Mouse (Mus musculus): ENCODE results near the gene Pithd1. TPM values are rescaled to one million over a fixed set of nuclear protein-coding genes. Genes with fewer than 3 reads are reported as not detected.

Pithd1 gene
- polyA plus RNA-seq, 1 experiment from 2014 or later = 68.3 TPM

DNA sequence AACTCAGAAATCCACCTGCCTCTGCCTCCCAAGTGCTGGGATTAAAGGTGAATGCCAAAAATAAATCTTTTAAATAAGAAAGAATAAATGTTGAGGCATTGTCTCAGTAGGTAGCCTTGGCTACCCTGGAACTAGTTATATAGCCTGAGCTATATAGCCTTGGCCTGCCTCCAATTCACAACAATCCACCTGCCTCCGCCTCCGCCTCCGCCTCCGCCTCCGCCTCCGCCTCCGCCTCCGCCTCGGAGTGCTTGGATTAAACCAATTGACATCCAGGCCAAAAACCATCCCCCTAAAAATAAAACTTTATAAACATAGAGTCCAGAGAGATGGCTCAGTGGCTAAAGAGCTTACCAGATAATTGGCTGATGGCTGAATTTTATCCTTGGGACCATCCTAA, 35.9 kb upstream of the Pithd1 start:
- no peak overlapping the region for H3K4me2 ChIP-seq (ENCODE audit: low read length)
- no peak overlapping the region for H3K9ac ChIP-seq (ENCODE audit: low read depth, low read length)
- H3K4me3 ChIP-seq (ENCODE audit: low read depth, low read length) = no peak overlapping the region
- no peaks in the 10 kb centered on the region for H3K36me3 ChIP-seq (ENCODE audit: control insufficient read depth, insufficient read depth, low read length)
- H3K27me3 ChIP-seq (ENCODE audit: control insufficient read depth, insufficient read depth, low read depth, low read length) = no peaks in the 10 kb centered on the region
- H3K9me3 ChIP-seq (replicated peaks; ENCODE audit: control insufficient read depth, low read length, poor library complexity, severe bottlenecking) = no peaks in the 10 kb centered on the region
- H3K4me1 ChIP-seq (ENCODE audit: control insufficient read depth, insufficient read depth, low read length) = peaks cover 15% of the 10 kb centered on the region
- H3K27ac ChIP-seq (ENCODE audit: low read length) = no peak overlapping the region
- 94% methylated on average over 9 of the region's 9 CpGs for WGBS
- ATAC-seq = no peak

GRCm38 (mm10) chr4:136021549-136022047, 34.5 kb upstream of the Pithd1 start, which contains the start of gene Eloa:
Gene Eloa (minus strand): TSS chr4:136021763.
- no peaks in the 10 kb centered on the region for H3K9me3 ChIP-seq (replicated peaks; ENCODE audit: control insufficient read depth, low read length, poor library complexity, severe bottlenecking)
- 0% methylated on average over 48 of the region's 48 CpGs for WGBS
- no peaks in the 10 kb centered on the region for H3K36me3 ChIP-seq (ENCODE audit: control insufficient read depth, insufficient read depth, low read length)
- H3K4me3 ChIP-seq (ENCODE audit: low read depth, low read length) = peak within 1 kb of the TSS; percentile 99
- ATAC-seq = peak; percentile 98
- no peaks in the 10 kb centered on the region for H3K27me3 ChIP-seq (ENCODE audit: control insufficient read depth, insufficient read depth, low read depth, low read length)
- H3K4me1 ChIP-seq (ENCODE audit: control insufficient read depth, insufficient read depth, low read length) = peaks cover 15% of the 10 kb centered on the region
- peak within 1 kb of the TSS; percentile 85 for H3K27ac ChIP-seq (ENCODE audit: low read length)
- peak within 1 kb of the TSS; percentile 96 for H3K9ac ChIP-seq (ENCODE audit: low read depth, low read length)
- peak within 1 kb of the TSS; percentile 96 for H3K4me2 ChIP-seq (ENCODE audit: low read length)

DNA sequence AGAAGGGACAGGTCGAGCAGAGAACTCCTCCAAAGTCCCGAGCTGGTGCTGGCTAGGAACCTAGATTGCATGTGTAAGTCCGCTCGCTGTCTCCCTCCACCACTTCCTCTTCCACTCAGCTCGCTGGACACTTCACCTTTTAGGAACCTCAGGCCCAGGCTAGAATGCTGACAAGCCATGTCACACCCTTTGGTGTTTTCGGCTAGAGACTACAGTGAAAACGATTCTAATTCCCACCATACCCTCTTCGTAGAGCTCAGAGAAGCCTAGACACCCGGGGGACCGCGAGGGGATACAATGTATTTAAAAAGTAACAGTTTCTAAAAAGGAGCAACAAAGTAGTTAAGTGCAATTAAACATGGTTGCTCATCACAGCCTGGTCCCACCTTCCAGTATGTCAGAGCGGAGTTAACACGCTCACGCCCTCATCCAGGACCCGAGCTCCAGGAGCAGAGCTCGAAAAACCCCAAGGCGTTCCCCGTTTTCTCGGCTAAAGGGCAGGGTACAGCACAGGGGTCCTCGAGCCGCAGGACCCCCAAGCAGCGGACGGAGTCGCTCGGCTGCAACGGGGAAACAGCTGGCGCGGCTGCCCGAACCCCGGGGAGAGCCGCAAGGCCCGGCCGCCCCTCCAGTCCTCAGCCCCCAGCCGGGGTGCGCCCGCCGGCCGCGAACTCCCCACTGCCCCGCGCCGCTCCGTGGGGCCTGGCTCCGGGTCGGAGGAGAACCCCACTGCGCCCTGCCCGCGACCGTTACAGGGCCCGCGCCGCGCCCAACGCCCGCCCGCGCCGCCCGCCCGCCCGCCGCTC, 33.9 kb upstream of the Pithd1 start:
- no peaks in the 10 kb centered on the region for H3K27me3 ChIP-seq (ENCODE audit: control insufficient read depth, insufficient read depth, low read depth, low read length)
- ATAC-seq = peak; percentile 83
- H3K36me3 ChIP-seq (ENCODE audit: control insufficient read depth, insufficient read depth, low read length) = no peaks in the 10 kb centered on the region
- H3K4me1 ChIP-seq (ENCODE audit: control insufficient read depth, insufficient read depth, low read length) = peaks cover 15% of the 10 kb centered on the region
- peak overlapping the region; percentile 96 for H3K9ac ChIP-seq (ENCODE audit: low read depth, low read length)
- peak overlapping the region; percentile 96 for H3K4me2 ChIP-seq (ENCODE audit: low read length)
- 1% methylated on average over 49 of the region's 62 CpGs for WGBS
- H3K4me3 ChIP-seq (ENCODE audit: low read depth, low read length) = peak overlapping the region; percentile 99
- H3K9me3 ChIP-seq (replicated peaks; ENCODE audit: control insufficient read depth, low read length, poor library complexity, severe bottlenecking) = no peaks in the 10 kb centered on the region
- peak overlapping the region; percentile 85 for H3K27ac ChIP-seq (ENCODE audit: low read length)

DNA sequence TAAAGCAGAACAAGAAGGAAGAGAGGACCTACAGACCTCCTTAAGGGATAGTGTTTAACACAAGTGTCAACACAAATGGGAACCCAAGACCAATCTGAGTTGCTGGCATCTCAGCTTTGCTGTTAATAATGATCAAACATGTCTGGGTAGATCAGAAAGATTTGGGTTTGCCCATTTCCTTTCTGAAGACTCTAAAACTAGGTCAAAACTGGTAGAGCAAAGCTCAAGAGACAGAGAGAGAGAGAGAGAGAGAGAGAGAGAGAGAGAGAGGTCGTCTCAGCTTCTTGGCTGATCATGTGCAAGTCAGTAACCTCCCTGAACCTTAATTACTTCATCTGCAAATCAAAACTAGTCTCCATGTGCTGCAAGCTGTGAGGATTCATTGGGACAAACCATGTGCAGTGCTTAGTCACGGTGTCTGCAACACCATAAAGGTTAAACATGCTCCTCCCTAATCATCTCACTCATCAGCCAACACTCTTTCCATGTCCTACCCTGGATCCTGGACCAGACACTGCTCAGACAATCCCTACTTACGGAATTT, 29.1 kb upstream of the Pithd1 start:
- WGBS = 80% methylated on average over 3 of the region's 3 CpGs
- H3K4me3 ChIP-seq (ENCODE audit: low read depth, low read length) = no peak overlapping the region
- H3K36me3 ChIP-seq (ENCODE audit: control insufficient read depth, insufficient read depth, low read length) = no peaks in the 10 kb centered on the region; the same call in 1 of the 2 replicates
- no peak for ATAC-seq
- H3K9me3 ChIP-seq (replicated peaks; ENCODE audit: control insufficient read depth, low read length, poor library complexity, severe bottlenecking) = no peaks in the 10 kb centered on the region
- no peak overlapping the region for H3K27ac ChIP-seq (ENCODE audit: low read length)
- peaks cover 15% of the 10 kb centered on the region for H3K4me1 ChIP-seq (ENCODE audit: control insufficient read depth, insufficient read depth, low read length)
- H3K9ac ChIP-seq (ENCODE audit: low read depth, low read length) = no peak overlapping the region
- H3K27me3 ChIP-seq (ENCODE audit: control insufficient read depth, insufficient read depth, low read depth, low read length) = no peaks in the 10 kb centered on the region
- H3K4me2 ChIP-seq (ENCODE audit: low read length) = no peak overlapping the region

- 95% methylated on average over 4 of the region's 4 CpGs for WGBS
These were observed 23.5 kb upstream of the Pithd1 start for GRCm38 (mm10) chr4:136010586-136010985.

GRCm38 (mm10) chr4:136008782-136009447, 21.9 kb upstream of the Pithd1 start:
- peaks cover 45% of the 10 kb centered on the region for H3K36me3 ChIP-seq (ENCODE audit: control insufficient read depth, insufficient read depth, low read length)
- no peak overlapping the region for H3K4me3 ChIP-seq (ENCODE audit: low read depth, low read length)
- no peaks in the 10 kb centered on the region for H3K4me1 ChIP-seq (ENCODE audit: control insufficient read depth, insufficient read depth, low read length)
- no peaks in the 10 kb centered on the region for H3K9me3 ChIP-seq (replicated peaks; ENCODE audit: control insufficient read depth, low read length, poor library complexity, severe bottlenecking)
- H3K27me3 ChIP-seq (ENCODE audit: control insufficient read depth, insufficient read depth, low read depth, low read length) = no peaks in the 10 kb centered on the region
- no peak for ATAC-seq
- 96% methylated on average over 8 of the region's 8 CpGs for WGBS
- no peak overlapping the region for H3K4me2 ChIP-seq (ENCODE audit: low read length)
- H3K27ac ChIP-seq (ENCODE audit: low read length) = no peak overlapping the region
- no peak overlapping the region for H3K9ac ChIP-seq (ENCODE audit: low read depth, low read length)

More at GRCm38 (mm10) chr4:136010586-136010985, 23.5 kb upstream of the Pithd1 start:
- Histone ChIP-seq H3K4me3 (ENCODE audit: low read depth, low read length) (no peak overlapping the region), H3K4me1 (ENCODE audit: control insufficient read depth, insufficient read depth, low read length) (no peaks in the 10 kb centered on the region), H3K9ac (ENCODE audit: low read depth, low read length) (no peak overlapping the region), H3K27me3 (ENCODE audit: control insufficient read depth, insufficient read depth, low read depth, low read length) (no peaks in the 10 kb centered on the region), H3K9me3 (replicated peaks; ENCODE audit: control insufficient read depth, low read length, poor library complexity, severe bottlenecking) (no peaks in the 10 kb centered on the region), H3K36me3 (ENCODE audit: control insufficient read depth, insufficient read depth, low read length) (peaks cover 41% of the 10 kb centered on the region), H3K4me2 (ENCODE audit: low read length) (no peak overlapping the region), H3K27ac (ENCODE audit: low read length) (no peak overlapping the region)
- ATAC-seq = no peak

- no peaks in the 10 kb centered on the region for H3K9me3 ChIP-seq (replicated peaks; ENCODE audit: control insufficient read depth, low read length, poor library complexity, severe bottlenecking)
- H3K9ac ChIP-seq (ENCODE audit: low read depth, low read length) = no peak overlapping the region
- peaks cover 48% of the 10 kb centered on the region for H3K36me3 ChIP-seq (ENCODE audit: control insufficient read depth, insufficient read depth, low read length)
- no peak overlapping the region for H3K4me3 ChIP-seq (ENCODE audit: low read depth, low read length)
- WGBS = 98% methylated on average over 3 of the region's 3 CpGs
- H3K27me3 ChIP-seq (ENCODE audit: control insufficient read depth, insufficient read depth, low read depth, low read length) = no peaks in the 10 kb centered on the region
- ATAC-seq = no peak
- H3K4me1 ChIP-seq (ENCODE audit: control insufficient read depth, insufficient read depth, low read length) = no peaks in the 10 kb centered on the region
- no peak overlapping the region for H3K4me2 ChIP-seq (ENCODE audit: low read length)
- H3K27ac ChIP-seq (ENCODE audit: low read length) = no peak overlapping the region
These were observed 19.8 kb upstream of the Pithd1 start for GRCm38 (mm10) chr4:136006821-136007220.

- H3K36me3 ChIP-seq (ENCODE audit: control insufficient read depth, insufficient read depth, low read length) = peaks cover 42% of the 10 kb centered on the region
- H3K9me3 ChIP-seq (replicated peaks; ENCODE audit: control insufficient read depth, low read length, poor library complexity, severe bottlenecking) = no peaks in the 10 kb centered on the region
- no peak overlapping the region for H3K4me3 ChIP-seq (ENCODE audit: low read depth, low read length)
- no peak overlapping the region for H3K4me2 ChIP-seq (ENCODE audit: low read length)
- WGBS = 88% methylated on average over 2 of the region's 2 CpGs
- no peaks in the 10 kb centered on the region for H3K4me1 ChIP-seq (ENCODE audit: control insufficient read depth, insufficient read depth, low read length)
- no peak for ATAC-seq
- H3K9ac ChIP-seq (ENCODE audit: low read depth, low read length) = no peak overlapping the region
- no peak overlapping the region for H3K27ac ChIP-seq (ENCODE audit: low read length)
- no peaks in the 10 kb centered on the region for H3K27me3 ChIP-seq (ENCODE audit: control insufficient read depth, insufficient read depth, low read depth, low read length)
These were observed 17.9 kb upstream of the Pithd1 start for GRCm38 (mm10) chr4:136004921-136005320.
